Mouse (Mus musculus): ENCODE results near the gene Hbb-bh1.
"Not testable (repeated sequence)": the region's sequence is repeated elsewhere in the genome, so short reads cannot be mapped to it uniquely, and the experiment has no call there.

Gene Hbb-bh1

DNA sequence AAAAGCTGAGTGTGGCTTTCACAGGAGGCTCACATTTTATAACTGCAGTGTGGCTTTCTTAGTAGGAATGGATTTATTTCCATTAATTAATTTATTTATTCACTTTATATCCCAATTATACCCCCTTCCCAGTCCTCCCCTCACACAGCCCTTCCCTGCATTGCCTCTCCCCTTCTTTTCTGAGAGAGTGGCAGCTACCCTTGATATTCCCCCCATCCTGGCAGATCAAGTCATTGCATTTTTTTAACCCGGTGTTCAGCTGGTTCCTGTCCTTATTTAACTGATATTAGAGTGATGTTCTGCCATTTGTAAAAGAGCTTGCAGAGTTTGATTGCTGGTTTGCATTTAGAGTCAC lies 33.2 kb downstream of the Hbb-bh1 start:
- no peaks in the 10 kb centered on the region for H3K9me3 ChIP-seq (ENCODE audit: low read length)
- H3K36me3 ChIP-seq (ENCODE audit: insufficient read depth, low read length) = no peaks in the 10 kb centered on the region
- H3K27me3 ChIP-seq (ENCODE audit: insufficient read depth, low read length) = no peaks in the 10 kb centered on the region
- H3K4me1 ChIP-seq (replicated peaks; ENCODE audit: low read depth, low read length) = no peaks in the 10 kb centered on the region
- no peak overlapping the region for H3K4me3 ChIP-seq (replicated peaks; ENCODE audit: low read length)
- TF ChIP-seq NANOG (IDR thresholded peaks at IDR 0.05; ENCODE audit: borderline replicate concordance, low read length) (no peak), CTCF (conservative IDR thresholded peaks at IDR 0.05; ENCODE audit: low read length) (no peak), POU5F1 (IDR thresholded peaks at IDR 0.05; ENCODE audit: borderline replicate concordance, low read length) (no peak)

DNA sequence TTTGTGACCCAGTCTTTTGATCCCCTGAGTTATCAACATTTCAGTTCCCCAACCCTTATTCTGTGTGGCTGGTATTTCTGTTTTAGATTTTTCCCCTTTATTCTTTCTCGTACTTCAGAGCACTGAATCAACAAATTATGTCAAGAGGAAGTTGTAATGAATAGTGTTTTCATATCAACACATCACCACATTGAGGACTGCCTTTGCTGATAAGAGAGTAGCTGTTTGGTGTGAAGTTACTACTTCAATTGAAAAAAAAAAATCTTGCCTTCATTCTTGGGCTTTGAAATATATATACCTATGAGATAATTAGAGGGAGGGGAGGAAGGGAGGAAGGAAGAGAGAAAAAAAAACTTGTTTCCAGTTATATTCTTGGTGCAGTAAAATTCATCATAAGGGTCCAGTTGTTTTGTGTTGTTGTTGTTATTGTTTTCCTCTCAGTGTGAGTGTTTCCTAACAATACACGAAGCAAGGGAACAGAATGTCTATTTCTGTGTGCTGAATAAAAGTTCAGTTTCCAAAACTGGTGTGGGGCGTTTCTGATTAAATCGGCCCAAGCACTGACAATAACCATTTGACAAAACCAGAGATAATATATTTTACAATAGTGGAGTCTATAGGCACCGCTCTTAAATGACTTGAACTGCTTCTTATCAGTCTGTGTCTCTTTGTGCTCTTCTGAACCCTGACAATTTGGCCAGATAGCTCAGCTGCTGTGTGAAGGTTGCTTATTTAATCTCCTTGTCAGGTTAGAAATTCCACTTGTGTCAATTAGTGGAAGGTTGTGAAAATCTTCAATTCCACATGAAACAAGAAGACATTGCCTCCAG lies 33.8 kb downstream of the Hbb-bh1 start:
- no peaks in the 10 kb centered on the region for H3K4me1 ChIP-seq (replicated peaks; ENCODE audit: low read depth, low read length)
- H3K36me3 ChIP-seq (ENCODE audit: insufficient read depth, low read length) = no peaks in the 10 kb centered on the region
- TF ChIP-seq POU5F1 (IDR thresholded peaks at IDR 0.05; ENCODE audit: borderline replicate concordance, low read length) (no peak), NANOG (IDR thresholded peaks at IDR 0.05; ENCODE audit: borderline replicate concordance, low read length) (no peak), CTCF (conservative IDR thresholded peaks at IDR 0.05; ENCODE audit: low read length) (no peak)
- H3K27me3 ChIP-seq (ENCODE audit: insufficient read depth, low read length) = no peaks in the 10 kb centered on the region
- no peak overlapping the region for H3K4me3 ChIP-seq (replicated peaks; ENCODE audit: low read length)
- no peaks in the 10 kb centered on the region for H3K9me3 ChIP-seq (ENCODE audit: low read length)

DNA sequence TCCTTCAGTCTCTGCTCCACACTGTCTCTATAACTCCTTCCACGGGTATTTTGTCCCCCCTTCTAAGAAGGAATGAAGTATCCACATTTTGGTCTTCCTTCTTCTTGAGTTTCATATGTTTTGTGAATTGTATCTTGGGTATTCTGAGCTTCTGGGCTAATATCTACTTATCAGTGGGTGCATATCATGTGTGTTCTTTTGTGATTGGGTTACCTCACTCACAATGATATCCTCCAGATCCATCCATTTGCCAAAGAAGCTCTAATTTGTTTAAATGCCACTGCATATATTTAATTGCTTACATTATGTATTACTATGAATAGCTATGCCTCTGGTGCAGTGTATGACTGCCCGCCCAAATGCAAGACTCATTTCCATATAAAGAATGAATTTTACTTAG lies 34.8 kb downstream of the Hbb-bh1 start:
- not testable (repeated sequence) for H3K9me3 ChIP-seq (ENCODE audit: low read length); H3K4me1 ChIP-seq (replicated peaks; ENCODE audit: low read depth, low read length); H3K4me3 ChIP-seq (replicated peaks; ENCODE audit: low read length); H3K36me3 ChIP-seq (ENCODE audit: insufficient read depth, low read length); H3K27me3 ChIP-seq (ENCODE audit: insufficient read depth, low read length)

DNA sequence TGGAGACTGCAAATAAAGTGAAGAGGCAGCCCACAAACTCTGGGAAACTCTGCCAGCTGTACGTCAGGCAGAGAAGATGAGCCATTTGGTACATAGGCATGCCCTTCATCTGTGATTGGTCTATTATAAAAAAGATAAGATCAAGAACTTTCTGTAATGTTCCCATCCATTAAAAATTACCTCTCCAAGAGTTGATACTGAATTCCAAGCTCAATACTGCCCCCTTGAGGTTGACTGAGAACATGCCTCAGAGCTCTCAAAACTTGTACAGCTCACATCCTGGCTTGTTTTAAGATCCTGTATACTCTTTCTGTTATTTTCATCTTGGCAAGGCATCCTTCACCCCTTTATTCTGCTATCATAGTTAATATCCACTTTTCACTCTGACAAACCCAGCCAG lies 36.1 kb downstream of the Hbb-bh1 start:
- Histone ChIP-seq H3K4me1 (replicated peaks; ENCODE audit: low read depth, low read length) (no peaks in the 10 kb centered on the region), H3K27me3 (ENCODE audit: insufficient read depth, low read length) (no peaks in the 10 kb centered on the region), H3K36me3 (ENCODE audit: insufficient read depth, low read length) (no peaks in the 10 kb centered on the region), H3K9me3 (ENCODE audit: low read length) (peaks cover 7% of the 10 kb centered on the region), H3K4me3 (replicated peaks; ENCODE audit: low read length) (no peak overlapping the region)
- TF ChIP-seq CTCF (conservative IDR thresholded peaks at IDR 0.05; ENCODE audit: low read length) (peak; percentile 32), NANOG (IDR thresholded peaks at IDR 0.05; ENCODE audit: borderline replicate concordance, low read length) (no peak), POU5F1 (IDR thresholded peaks at IDR 0.05; ENCODE audit: borderline replicate concordance, low read length) (no peak)

DNA sequence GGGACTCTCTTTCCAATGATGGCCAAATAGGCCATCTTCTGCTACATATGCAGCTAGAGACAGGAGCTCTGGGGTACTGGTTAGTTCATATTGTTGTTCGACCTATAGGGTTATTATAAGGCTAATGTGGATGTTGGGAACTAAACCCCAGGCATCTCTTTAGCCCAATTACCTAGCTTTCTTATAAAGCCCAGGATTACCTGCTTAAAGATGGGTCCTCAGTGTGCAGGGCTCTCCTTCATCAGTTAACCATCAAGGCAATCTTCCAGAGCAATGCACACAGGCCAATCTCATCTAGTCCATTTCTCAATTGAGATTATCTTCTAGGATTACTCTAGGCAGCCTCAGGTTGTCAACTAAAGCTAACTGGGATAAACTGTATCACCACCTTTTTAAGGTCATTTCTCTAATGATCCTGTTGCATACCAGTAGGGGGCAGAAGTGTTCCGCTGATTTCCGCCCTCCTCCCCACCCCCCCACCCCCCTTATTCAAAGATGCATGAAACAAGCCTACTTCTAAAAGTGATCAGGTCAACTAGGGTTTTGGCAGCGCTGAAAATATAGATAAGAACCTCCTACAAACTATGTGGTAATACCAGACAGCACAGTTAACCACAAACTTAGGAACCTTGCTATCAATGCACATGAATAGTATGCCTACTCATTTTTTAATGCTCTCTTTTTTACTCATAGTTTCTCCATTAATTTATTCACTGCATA lies 50.1 kb downstream of the Hbb-bh1 start:
- no peak for TF ChIP-seq NANOG (IDR thresholded peaks at IDR 0.05; ENCODE audit: borderline replicate concordance, low read length)
- no peak for TF ChIP-seq POU5F1 (IDR thresholded peaks at IDR 0.05; ENCODE audit: borderline replicate concordance, low read length)
- TF ChIP-seq CTCF (conservative IDR thresholded peaks at IDR 0.05; ENCODE audit: low read length) = no peak
- H3K9me3 ChIP-seq (ENCODE audit: low read length) = peaks cover 5% of the 10 kb centered on the region
- H3K4me1 ChIP-seq (replicated peaks; ENCODE audit: low read depth, low read length) = no peaks in the 10 kb centered on the region
- H3K27me3 ChIP-seq (ENCODE audit: insufficient read depth, low read length) = no peaks in the 10 kb centered on the region
- no peak overlapping the region for H3K4me3 ChIP-seq (replicated peaks; ENCODE audit: low read length)
- no peaks in the 10 kb centered on the region for H3K36me3 ChIP-seq (ENCODE audit: insufficient read depth, low read length)

DNA sequence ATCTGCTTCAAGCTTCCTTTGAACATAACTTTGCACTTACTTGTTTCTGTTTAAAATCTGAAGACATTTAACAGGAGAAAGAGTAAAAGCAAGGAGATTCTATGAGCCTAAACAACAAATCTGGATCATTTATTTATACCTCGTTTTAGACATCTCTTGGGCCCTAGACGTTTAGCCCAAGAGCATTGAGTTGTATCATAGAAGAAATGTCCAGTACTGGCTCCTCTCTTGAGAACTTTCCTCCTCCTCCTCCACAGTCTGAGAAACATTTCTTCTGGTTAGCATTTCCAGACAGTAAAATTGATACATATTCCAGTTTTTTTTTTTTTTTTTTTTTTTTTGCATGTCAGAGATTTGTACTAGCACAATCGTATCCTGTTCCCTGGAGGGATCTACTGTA lies 51.2 kb downstream of the Hbb-bh1 start, which contains the start of gene Olfr67:
TSS of gene Olfr67 (minus strand) at position 101 of the 400 bp plus-strand sequence.
- Histone ChIP-seq H3K36me3 (ENCODE audit: insufficient read depth, low read length) (no peaks in the 10 kb centered on the region), H3K4me1 (replicated peaks; ENCODE audit: low read depth, low read length) (no peaks in the 10 kb centered on the region), H3K9me3 (ENCODE audit: low read length) (peaks cover 5% of the 10 kb centered on the region), H3K27me3 (ENCODE audit: insufficient read depth, low read length) (no peaks in the 10 kb centered on the region), H3K4me3 (replicated peaks; ENCODE audit: low read length) (no peak within 1 kb of the TSS)
- TF ChIP-seq NANOG (IDR thresholded peaks at IDR 0.05; ENCODE audit: borderline replicate concordance, low read length) (no peak), POU5F1 (IDR thresholded peaks at IDR 0.05; ENCODE audit: borderline replicate concordance, low read length) (no peak), CTCF (conservative IDR thresholded peaks at IDR 0.05; ENCODE audit: low read length) (no peak)

Measured in E14TG2a.4 (cell line).